Mouse (Mus musculus) granulocyte monocyte progenitor cell, adult 5-6 weeks (primary cell): ENCODE results near the gene Kifc1. TPM values are rescaled to one million over a fixed set of nuclear protein-coding genes. Genes with fewer than 3 reads are reported as not detected.
A peak's percentile ranks its signal among the peaks of the same experiment; 100 is the strongest.

Experiments used
- ATAC-seq: replicated peaks from 2 replicates; pipeline ENCODE4 v1.8.0; 2016; ENCODE audit warnings: mild to moderate bottlenecking, moderate TSS enrichment, inconsistent platforms; ENCODE audit not compliant: poor library complexity, severe bottlenecking
- total RNA-seq, 2 experiments: library from RNA; stranded (forward) in 1 of 2; stranded (reverse) in 1 of 2; fragments of 200-712, 200-1000 nt in 1 of 2; fragments of >200 nt in 1 of 2; fragmentation: Nextera tagmentation in 1 of 2; gene quantifications; 2 replicates each; pipeline ENCODE4 v1.2.3; 2014 to 2017

Kifc1 gene
- total RNA-seq, 2 experiments from 2014 or later: 13.9 to 31.3 TPM

- peak; percentile 92 for ATAC-seq
Observed at GRCm38 (mm10) chr17:33865330-33866030, 25.0 kb downstream of the Kifc1 start.

- no peak for ATAC-seq
Observed at GRCm38 (mm10) chr17:33857816-33858215, 32.6 kb downstream of the Kifc1 start.

- no peak for ATAC-seq
Observed at GRCm38 (mm10) chr17:33851331-33851730, 39.1 kb downstream of the Kifc1 start.

GRCm38 (mm10) chr17:33848139-33848538 is 42.3 kb downstream of the Kifc1 start:
- ATAC-seq: no peak

- ATAC-seq: 0 out of 2 replicates have a peak, but pooled peaks have one; percentile 10
Observed at GRCm38 (mm10) chr17:33844196-33844595, 46.3 kb downstream of the Kifc1 start.

GRCm38 (mm10) chr17:33842966-33843795 is 47.3 kb downstream of the Kifc1 start, which contains the start of gene Cd320:
Cd320 (plus strand) TSS chr17:33843091.
- ATAC-seq: peak; percentile 89

GRCm38 (mm10) chr17:33829561-33829960 is 60.9 kb downstream of the Kifc1 start:
- no peak for ATAC-seq

- ATAC-seq: no peak
Observed at GRCm38 (mm10) chr17:33828892-33829291, 61.6 kb downstream of the Kifc1 start.

GRCm38 (mm10) chr17:33826850-33827249 is 63.6 kb downstream of the Kifc1 start:
- ATAC-seq: peak; percentile 47

Other genes with a start within 250 kb of the Kifc1 start
- gene Hnrnpm, start 203.8 kb downstream of the Kifc1 start, total RNA-seq (2014; fragmentation: Nextera tagmentation): 501 and 545 TPM in 2 replicates
- 269 and 307 TPM in 2 replicates for gene Hnrnpm, start 203.8 kb downstream of the Kifc1 start, total RNA-seq (2017)
- gene March2, start 172.0 kb downstream of the Kifc1 start, total RNA-seq (2014; fragmentation: Nextera tagmentation): 29.5 and 41.2 TPM in 2 replicates
- gene March2, start 172.0 kb downstream of the Kifc1 start, total RNA-seq (2017): 20.0 and 22.4 TPM in 2 replicates
- 66.7 and 83.4 TPM in 2 replicates for gene Rab11b, start 130.1 kb downstream of the Kifc1 start, total RNA-seq (2014; fragmentation: Nextera tagmentation)
- 37.9 and 46.4 TPM in 2 replicates for gene Rab11b, start 130.1 kb downstream of the Kifc1 start, total RNA-seq (2017)
- 13.2 and 22.6 TPM in 2 replicates for gene Angptl4, start 108.8 kb downstream of the Kifc1 start, total RNA-seq (2014; fragmentation: Nextera tagmentation)
- gene Angptl4, start 108.8 kb downstream of the Kifc1 start, total RNA-seq (2017): 10.3 and 11.1 TPM in 2 replicates
- gene Kank3, start 80.1 kb downstream of the Kifc1 start, total RNA-seq (2014; fragmentation: Nextera tagmentation): 17.5 and 21.0 TPM in 2 replicates
- 5.3 and 5.5 TPM in 2 replicates for gene Kank3, start 80.1 kb downstream of the Kifc1 start, total RNA-seq (2017)
- gene Rps28, start 66.1 kb downstream of the Kifc1 start, total RNA-seq (2014; fragmentation: Nextera tagmentation): 3,502 and 3,517 TPM in 2 replicates
- 2,416 and 2,576 TPM in 2 replicates for gene Rps28, start 66.1 kb downstream of the Kifc1 start, total RNA-seq (2017)
- gene Ndufa7, start 66.1 kb downstream of the Kifc1 start, total RNA-seq (2014; fragmentation: Nextera tagmentation): 282 and 300 TPM in 2 replicates
- gene Ndufa7, start 66.1 kb downstream of the Kifc1 start, total RNA-seq (2017): 133 and 200 TPM in 2 replicates
- 21.9 and 35.5 TPM in 2 replicates for gene Cd320, start 47.6 kb downstream of the Kifc1 start, total RNA-seq (2014; fragmentation: Nextera tagmentation)
- gene Cd320, start 47.6 kb downstream of the Kifc1 start, total RNA-seq (2017): 20.3 and 31.3 TPM in 2 replicates
- not detected in 2 replicates for gene Gm7029, start 16.8 kb downstream of the Kifc1 start, total RNA-seq (2014; fragmentation: Nextera tagmentation)
- gene Gm7029, start 16.8 kb downstream of the Kifc1 start, total RNA-seq (2017): not detected in 2 replicates
- gene Platr17, start 14.5 kb upstream of the Kifc1 start, total RNA-seq (2014; fragmentation: Nextera tagmentation): 0.98 and 1.4 TPM in 2 replicates
- gene Platr17, start 14.5 kb upstream of the Kifc1 start, total RNA-seq (2017): 0.46 TPM in 1 of 2 replicates, not detected in the other
- 44.7 and 55.1 TPM in 2 replicates for gene Daxx, start 18.8 kb upstream of the Kifc1 start, total RNA-seq (2014; fragmentation: Nextera tagmentation)
- gene Daxx, start 18.8 kb upstream of the Kifc1 start, total RNA-seq (2017): 22.4 and 40.6 TPM in 2 replicates
- 68.2 and 76.8 TPM in 2 replicates for gene Tapbp, start 25.2 kb upstream of the Kifc1 start, total RNA-seq (2014; fragmentation: Nextera tagmentation)
- gene Tapbp, start 25.2 kb upstream of the Kifc1 start, total RNA-seq (2017): 48.0 and 57.7 TPM in 2 replicates
- 11.9 and 22.0 TPM in 2 replicates for gene Zbtb22, start 25.2 kb upstream of the Kifc1 start, total RNA-seq (2014; fragmentation: Nextera tagmentation)
- gene Zbtb22, start 25.2 kb upstream of the Kifc1 start, total RNA-seq (2017): 16.8 and 23.9 TPM in 2 replicates
- 44.6 and 78.3 TPM in 2 replicates for gene Rgl2, start 38.9 kb upstream of the Kifc1 start, total RNA-seq (2014; fragmentation: Nextera tagmentation)
- gene Rgl2, start 38.9 kb upstream of the Kifc1 start, total RNA-seq (2017): 35.5 and 35.8 TPM in 2 replicates
- gene Pfdn6, start 49.7 kb upstream of the Kifc1 start, total RNA-seq (2014; fragmentation: Nextera tagmentation): 177 and 226 TPM in 2 replicates
- gene Pfdn6, start 49.7 kb upstream of the Kifc1 start, total RNA-seq (2017): 149 and 168 TPM in 2 replicates
- 41.4 and 56.6 TPM in 2 replicates for gene Wdr46, start 50.0 kb upstream of the Kifc1 start, total RNA-seq (2014; fragmentation: Nextera tagmentation)
- 48.6 and 53.9 TPM in 2 replicates for gene Wdr46, start 50.0 kb upstream of the Kifc1 start, total RNA-seq (2017)
- 3.2 and 3.3 TPM in 2 replicates for gene B3galt4, start 60.8 kb upstream of the Kifc1 start, total RNA-seq (2014; fragmentation: Nextera tagmentation)
- gene B3galt4, start 60.8 kb upstream of the Kifc1 start, total RNA-seq (2017): 3.2 and 4.0 TPM in 2 replicates
- 38.4 and 39.2 TPM in 2 replicates for gene Vps52, start 65.2 kb upstream of the Kifc1 start, total RNA-seq (2014; fragmentation: Nextera tagmentation)
- 18.6 and 19.2 TPM in 2 replicates for gene Vps52, start 65.2 kb upstream of the Kifc1 start, total RNA-seq (2017)
- 4,404 and 5,660 TPM in 2 replicates for gene Rps18, start 65.3 kb upstream of the Kifc1 start, total RNA-seq (2014; fragmentation: Nextera tagmentation)
- 1,485 and 1,727 TPM in 2 replicates for gene Rps18, start 65.3 kb upstream of the Kifc1 start, total RNA-seq (2017)
- gene H2-K1, start 109.7 kb upstream of the Kifc1 start, total RNA-seq (2014; fragmentation: Nextera tagmentation): 1,023 and 1,149 TPM in 2 replicates
- 564 and 822 TPM in 2 replicates for gene H2-K1, start 109.7 kb upstream of the Kifc1 start, total RNA-seq (2017)
- gene Ring1, start 134.0 kb upstream of the Kifc1 start, total RNA-seq (2014; fragmentation: Nextera tagmentation): 14.5 and 19.8 TPM in 2 replicates
- gene Ring1, start 134.0 kb upstream of the Kifc1 start, total RNA-seq (2017): 9.9 and 14.0 TPM in 2 replicates
- 35.4 and 67.3 TPM in 2 replicates for gene H2-Ke6, start 137.4 kb upstream of the Kifc1 start, total RNA-seq (2014; fragmentation: Nextera tagmentation)
- gene H2-Ke6, start 137.4 kb upstream of the Kifc1 start, total RNA-seq (2017): 27.1 and 30.1 TPM in 2 replicates
- gene Slc39a7, start 141.0 kb upstream of the Kifc1 start, total RNA-seq (2014; fragmentation: Nextera tagmentation): 41.0 and 56.8 TPM in 2 replicates
- 99.8 and 103 TPM in 2 replicates for gene Slc39a7, start 141.0 kb upstream of the Kifc1 start, total RNA-seq (2017)
- 51.0 and 55.4 TPM in 2 replicates for gene Rxrb, start 141.2 kb upstream of the Kifc1 start, total RNA-seq (2014; fragmentation: Nextera tagmentation)
- 40.5 and 47.2 TPM in 2 replicates for gene Rxrb, start 141.2 kb upstream of the Kifc1 start, total RNA-seq (2017)
- gene Col11a2, start 148.8 kb upstream of the Kifc1 start, total RNA-seq (2014; fragmentation: Nextera tagmentation): 2.1 and 3.4 TPM in 2 replicates
- 1.2 and 3.4 TPM in 2 replicates for gene Col11a2, start 148.8 kb upstream of the Kifc1 start, total RNA-seq (2017)
- gene H2-Oa, start 201.7 kb upstream of the Kifc1 start, total RNA-seq (2014; fragmentation: Nextera tagmentation): 6.4 and 15.0 TPM in 2 replicates
- gene H2-Oa, start 201.7 kb upstream of the Kifc1 start, total RNA-seq (2017): 1.7 and 7.6 TPM in 2 replicates
- 97.2 and 116 TPM in 2 replicates for gene H2-DMa, start 228.9 kb upstream of the Kifc1 start, total RNA-seq (2014; fragmentation: Nextera tagmentation)
- 40.2 and 41.8 TPM in 2 replicates for gene H2-DMa, start 228.9 kb upstream of the Kifc1 start, total RNA-seq (2017)
- 165 and 218 TPM in 2 replicates for gene Brd2, start 232.0 kb upstream of the Kifc1 start, total RNA-seq (2014; fragmentation: Nextera tagmentation)
- 273 and 284 TPM in 2 replicates for gene Brd2, start 232.0 kb upstream of the Kifc1 start, total RNA-seq (2017)